Mouse (Mus musculus) MEL (cell line): ENCODE results near the gene Cox5b. TPM values are rescaled to one million over a fixed set of nuclear protein-coding genes. Genes with fewer than 3 reads are reported as not detected.

ENCODE experiments used
- DNase-seq: peaks from one replicate; pipeline ENCODE4 v3.0.0; 2011; ENCODE audit warnings: low read depth, low spot score
- H3K27ac ChIP-seq: 2 replicates; pipeline ENCODE4 v1.5.1; 2012; ENCODE audit warnings: low read depth, mild to moderate bottlenecking, control low read depth, low read length, moderate library complexity; ENCODE audit not compliant: control insufficient read depth
- H3K27me3 ChIP-seq, 2 experiments: fragments of 150-350 bp in 1 of 2; sonication (generic) in 1 of 2; 2 replicates each; pipeline ENCODE4 v1.6.1; 2012; ENCODE audit warnings: low read length in 2 of 2, mild to moderate bottlenecking in 2 of 2, improper control_type of control experiment in 1 of 2, moderate library complexity in 1 of 2; ENCODE audit not compliant: insufficient read depth in 2 of 2, control insufficient read depth in 1 of 2
- H3K36me3 ChIP-seq, 2 experiments: 2 replicates each; pipeline ENCODE4 v1.6.1; 2012 to 2014; ENCODE audit warnings: low read length in 2 of 2, improper control_type of control experiment in 1 of 2, inconsistent platforms in 1 of 2, mild to moderate bottlenecking in 1 of 2; ENCODE audit not compliant: insufficient read depth in 2 of 2, control insufficient read depth in 1 of 2
- H3K4me1 ChIP-seq, 2 experiments: fragments of 150-350 bp in 1 of 2; sonication (generic) in 1 of 2; 2 replicates each; pipeline ENCODE4 v1.6.1; 2012; ENCODE audit warnings: low read length in 2 of 2, improper control_type of control experiment in 1 of 2, mild to moderate bottlenecking in 1 of 2; ENCODE audit not compliant: insufficient read depth in 2 of 2, control insufficient read depth in 1 of 2
- H3K4me3 ChIP-seq, 2 experiments: fragments of 150-350 bp in 1 of 2; sonication (generic) in 1 of 2; 2 replicates each; pipeline ENCODE4 v1.5.1; 2012; ENCODE audit warnings: low read depth in 2 of 2, low read length in 2 of 2, mild to moderate bottlenecking in 2 of 2, moderate library complexity in 2 of 2, control low read depth in 1 of 2, improper control_type of control experiment in 1 of 2; ENCODE audit not compliant: control insufficient read depth in 1 of 2, insufficient read depth in 1 of 2
- H3K79me2 ChIP-seq: 2 replicates; pipeline ENCODE4 v1.6.1; 2012; ENCODE audit warnings: mild to moderate bottlenecking, low read length, moderate library complexity; ENCODE audit not compliant: control insufficient read depth, poor library complexity, insufficient read depth
- H3K9ac ChIP-seq: 2 replicates; pipeline ENCODE4 v1.6.1; 2012; ENCODE audit warnings: low read depth, mild to moderate bottlenecking, control low read depth, low read length, moderate library complexity; ENCODE audit not compliant: control insufficient read depth, poor library complexity, severe bottlenecking
- H3K9me3 ChIP-seq: fragments of 150-350 bp; sonication (generic); replicated peaks from 2 replicates; pipeline ENCODE4 v1.6.1; 2012; ENCODE audit warnings: mild to moderate bottlenecking, low read length, improper control_type of control experiment, moderate library complexity; ENCODE audit not compliant: insufficient read depth
- CTCF ChIP-seq, 3 experiments: IDR thresholded peaks in 2 of 3; conservative IDR thresholded peaks in 1 of 3; 2 replicates each; pipeline ENCODE4 v1.5.1; 2011 to 2012; ENCODE audit warnings: low read length in 3 of 3, low read depth in 2 of 3, mild to moderate bottlenecking in 2 of 3, improper control_type of control experiment in 1 of 3, inconsistent platforms in 1 of 3, mixed read lengths in 1 of 3, moderate library complexity in 1 of 3; ENCODE audit not compliant: control insufficient read depth in 1 of 3, insufficient read depth in 1 of 3, poor library complexity in 1 of 3, severe bottlenecking in 1 of 3
- E2F4 ChIP-seq: IDR thresholded peaks from 2 replicates; pipeline ENCODE4 v1.6.1; 2011; ENCODE audit warnings: low read depth, low read length, improper control_type of control experiment, borderline replicate concordance
- ELF1 ChIP-seq: IDR thresholded peaks from 2 replicates; pipeline ENCODE4 v1.6.1; 2014; ENCODE audit warnings: low read depth, mild to moderate bottlenecking, inconsistent platforms, low read length, improper control_type of control experiment, moderate library complexity
- EP300 ChIP-seq, 2 experiments: IDR thresholded peaks; 2 replicates each; pipeline ENCODE4 v1.6.1; 2011; ENCODE audit warnings: improper control_type of control experiment in 2 of 2, low read length in 2 of 2, low read depth in 1 of 2, mild to moderate bottlenecking in 1 of 2
- ETS1 ChIP-seq: IDR thresholded peaks from 2 replicates; pipeline ENCODE4 v1.6.1; 2012; ENCODE audit warnings: low read depth, mild to moderate bottlenecking, inconsistent platforms, low read length, improper control_type of control experiment, moderate library complexity
- GABPA ChIP-seq: IDR thresholded peaks from 2 replicates; pipeline ENCODE4 v1.6.1; 2012; ENCODE audit warnings: low read depth, mild to moderate bottlenecking, inconsistent platforms, low read length, improper control_type of control experiment, moderate library complexity
- HCFC1 ChIP-seq: IDR thresholded peaks from 2 replicates; pipeline ENCODE4 v1.6.1; 2012; ENCODE audit warnings: low read depth, mild to moderate bottlenecking, inconsistent platforms, low read length, improper control_type of control experiment, moderate library complexity
- JUND ChIP-seq: IDR thresholded peaks from 2 replicates; pipeline ENCODE4 v1.6.1; 2011; ENCODE audit warnings: low read depth, mild to moderate bottlenecking, improper control_type of control experiment, low read length
- MAFK ChIP-seq: IDR thresholded peaks from 2 replicates; pipeline ENCODE4 v1.6.1; 2011; ENCODE audit warnings: low read depth, mild to moderate bottlenecking, low read length, improper control_type of control experiment, borderline replicate concordance
- MEF2A ChIP-seq: IDR thresholded peaks from 2 replicates; pipeline ENCODE4 v1.6.1; 2014; ENCODE audit warnings: low read depth, mild to moderate bottlenecking, inconsistent platforms, low read length, improper control_type of control experiment; ENCODE audit not compliant: poor library complexity, insufficient replicate concordance, severe bottlenecking; ENCODE audit errors: extremely low read depth
- MXI1 ChIP-seq: IDR thresholded peaks from 2 replicates; pipeline ENCODE4 v1.6.1; 2011; ENCODE audit warnings: mild to moderate bottlenecking, low read depth, low read length, improper control_type of control experiment
- MYB ChIP-seq: IDR thresholded peaks from 2 replicates; pipeline ENCODE4 v1.6.1; 2011; ENCODE audit warnings: mild to moderate bottlenecking, low read depth, low read length, improper control_type of control experiment
- NELFE ChIP-seq: IDR thresholded peaks from 2 replicates; pipeline ENCODE4 v1.6.1; 2011; ENCODE audit warnings: low read depth, low read length, improper control_type of control experiment
- NRF1 ChIP-seq: IDR thresholded peaks from 2 replicates; pipeline ENCODE4 v1.6.1; 2014; ENCODE audit warnings: low read depth, mild to moderate bottlenecking, inconsistent platforms, low read length, improper control_type of control experiment, moderate library complexity; ENCODE audit not compliant: poor library complexity, insufficient read depth, severe bottlenecking
- POLR2A ChIP-seq, 2 experiments: IDR thresholded peaks; 2 replicates each; pipeline ENCODE4 v1.6.1; 2011 to 2012; ENCODE audit warnings: low read length in 2 of 2, mild to moderate bottlenecking in 2 of 2, control low read depth in 1 of 2, improper control_type of control experiment in 1 of 2, low read depth in 1 of 2, moderate library complexity in 1 of 2; ENCODE audit not compliant: control insufficient read depth in 1 of 2, insufficient read depth in 1 of 2, poor library complexity in 1 of 2
- POLR2AphosphoS2 ChIP-seq: IDR thresholded peaks from 2 replicates; pipeline ENCODE4 v1.6.1; 2011; ENCODE audit warnings: low read length, improper control_type of control experiment
- POLR2AphosphoS5 ChIP-seq: IDR thresholded peaks from 2 replicates; pipeline ENCODE4 v1.6.1; 2012; ENCODE audit warnings: low read depth, borderline replicate concordance, mild to moderate bottlenecking, inconsistent platforms, low read length, moderate library complexity, mixed read lengths
- RCOR1 ChIP-seq: IDR thresholded peaks from 2 replicates; pipeline ENCODE4 v1.6.1; 2012; ENCODE audit warnings: low read depth, mild to moderate bottlenecking, inconsistent platforms, low read length, improper control_type of control experiment
- SMC3 ChIP-seq: IDR thresholded peaks from 2 replicates; pipeline ENCODE4 v1.6.1; 2011; ENCODE audit warnings: low read depth, low read length, improper control_type of control experiment
- TAL1 ChIP-seq: IDR thresholded peaks from 2 replicates; pipeline ENCODE4 v1.6.1; 2012; ENCODE audit warnings: mild to moderate bottlenecking, inconsistent platforms, low read length, moderate library complexity, mixed read lengths
- TBP ChIP-seq: IDR thresholded peaks from 2 replicates; pipeline ENCODE4 v1.8.0; 2011; ENCODE audit warnings: low read depth, low read length, improper control_type of control experiment
- TCF12 ChIP-seq: IDR thresholded peaks from 2 replicates; pipeline ENCODE4 v1.6.1; 2014; ENCODE audit warnings: low read depth, mild to moderate bottlenecking, inconsistent platforms, low read length, improper control_type of control experiment, moderate library complexity
- UBTF ChIP-seq: IDR thresholded peaks from 2 replicates; pipeline ENCODE4 v1.6.1; 2012; ENCODE audit warnings: low read depth, mild to moderate bottlenecking, inconsistent platforms, low read length, improper control_type of control experiment, moderate library complexity, borderline replicate concordance; ENCODE audit not compliant: insufficient read depth
- USF1 ChIP-seq: IDR thresholded peaks from 2 replicates; pipeline ENCODE4 v1.6.1; 2014; ENCODE audit warnings: low read depth, mild to moderate bottlenecking, inconsistent platforms, low read length, improper control_type of control experiment, moderate library complexity
- USF2 ChIP-seq, 2 experiments: IDR thresholded peaks; 2 replicates each; pipeline ENCODE4 v1.6.1; 2011 to 2012; ENCODE audit warnings: improper control_type of control experiment in 2 of 2, low read length in 2 of 2, borderline replicate concordance in 1 of 2, inconsistent platforms in 1 of 2, low read depth in 1 of 2, mild to moderate bottlenecking in 1 of 2; ENCODE audit not compliant: insufficient read depth in 1 of 2
- polyA plus RNA-seq, 2 experiments: library from polyadenylated mRNA; stranded (reverse) in 1 of 2; unstranded in 1 of 2; fragments of >175 nt in 1 of 2; fragments of >200 nt in 1 of 2; gene quantifications; 2 replicates each; pipeline versions ENCODE4 v1.2.1 to v1.2.4; 2012; ENCODE audit warnings: low replicate concordance in 2 of 2, low read depth in 1 of 2; ENCODE audit not compliant: insufficient read length in 2 of 2, insufficient read depth in 1 of 2, missing spikeins in 1 of 2
- total RNA-seq: library from RNA; depleted of rRNA; stranded (reverse); fragments of 300-350 nt; gene quantifications from 2 replicates; pipeline ENCODE4 v1.2.3, GENCODE M21; 2012

The Cox5b gene
- total and polyA plus RNA-seq, 3 experiments = 541 to 1,152 TPM; not detected in 1

GRCm38 (mm10) chr1:36690671-36691235, 496 bp upstream of the Cox5b start:
- Histone ChIP-seq H3K9ac (peak overlapping the region; percentile 93), H3K27me3 (0 out of 4 replicates have a peak, but pooled peaks cover 0 to 1% of the 10 kb centered on the region in 2 experiments), H3K4me1 (peaks cover 0 to 7% of the 10 kb centered on the region in 2 experiments; a peak in 2 of 4 replicates), H3K79me2 (peaks cover 13% of the 10 kb centered on the region), H3K27ac (peak overlapping the region; percentile 56), H3K4me3 (peak overlapping the region; percentile 59 to 91), H3K9me3 (no peaks in the 10 kb centered on the region), H3K36me3 (peaks cover 9 to 10% of the 10 kb centered on the region in 2 experiments)
- no peak for DNase-seq
- TF ChIP-seq MXI1 (no peak), MEF2A (no peak), POLR2AphosphoS5 (no peak), UBTF (no peak), POLR2AphosphoS2 (no peak), HCFC1 (no peak), POLR2A (IDR thresholded peaks at IDR 0.05; ENCODE audit: control insufficient read depth in 1 of 2, insufficient read depth in 1 of 2, low read depth in 1 of 2, low read length in 2 of 2, poor library complexity in 1 of 2) (no peak), ELF1 (no peak), NELFE (no peak), SMC3 (no peak), MYB (no peak), RCOR1 (no peak), E2F4 (no peak), NRF1 (no peak)

DNA sequence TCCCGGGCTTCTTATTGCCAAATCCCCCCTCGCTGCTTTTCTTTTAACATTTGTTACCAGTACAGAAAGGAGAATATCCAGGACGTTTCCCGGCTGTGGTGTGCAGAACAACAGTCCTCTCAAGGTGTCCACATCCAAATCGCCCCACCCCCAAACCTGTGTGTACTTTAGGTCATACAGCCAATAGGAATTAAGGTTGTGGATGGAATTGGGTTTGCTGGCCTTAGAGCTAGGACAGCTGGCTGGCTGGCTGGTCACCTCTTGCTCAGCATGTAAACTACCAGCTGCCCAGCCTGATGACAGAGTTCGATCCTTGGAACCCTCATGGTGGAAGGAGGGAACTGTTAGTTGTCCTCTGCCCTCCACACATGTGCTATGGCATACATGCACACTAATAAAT, 3.6 kb downstream of the Cox5b start:
- Histone ChIP-seq H3K9me3 (no peaks in the 10 kb centered on the region), H3K27ac (no peak overlapping the region), H3K4me3 (no peak overlapping the region), H3K79me2 (peaks cover 13% of the 10 kb centered on the region), H3K36me3 (peaks cover 9 to 10% of the 10 kb centered on the region in 2 experiments), H3K27me3 (no peaks in the 10 kb centered on the region), H3K9ac (no peak overlapping the region), H3K4me1 (peaks cover 0 to 7% of the 10 kb centered on the region in 2 experiments; a peak in 2 of 4 replicates)
- TF ChIP-seq E2F4 (no peak), POLR2AphosphoS5 (no peak), SMC3 (no peak), CTCF (IDR thresholded peaks at IDR 0.05 in 2 of 3, conservative IDR thresholded peaks at IDR 0.05 in 1 of 3; ENCODE audit: control insufficient read depth in 1 of 3, insufficient read depth in 1 of 3, low read depth in 2 of 3, low read length in 3 of 3, poor library complexity in 1 of 3, severe bottlenecking in 1 of 3) (no peak), JUND (no peak), NRF1 (no peak), ETS1 (no peak), GABPA (no peak), USF2 (IDR thresholded peaks at IDR 0.05; ENCODE audit: borderline replicate concordance in 1 of 2, insufficient read depth in 1 of 2, low read depth in 1 of 2, low read length in 2 of 2) (no peak), MAFK (no peak), RCOR1 (no peak), TAL1 (no peak), MXI1 (no peak), EP300 (IDR thresholded peaks at IDR 0.05; ENCODE audit: low read depth in 1 of 2, low read length in 2 of 2) (no peak), UBTF (no peak), USF1 (no peak), TCF12 (no peak), TBP (no peak)
- DNase-seq = no peak
